Mouse (Mus musculus) embryo, embryonic 10.5 days (tissue): ENCODE data around the gene Zzz3.
A peak's percentile ranks its signal among the peaks of the same experiment; 100 is the strongest.
"Not testable (repeated sequence)": the region's sequence is repeated elsewhere in the genome, so short reads cannot be mapped to it uniquely, and the experiment has no call there.

Experiments
- DNase-seq: peaks from one replicate; pipeline ENCODE4 v3.0.0-alpha.2; 2015; ENCODE audit warnings: low spot score

Gene Zzz3

GRCm38 (mm10) chr3:152401964-152402670, 6.8 kb downstream of the Zzz3 start:
- peak; percentile 54 for DNase-seq

DNA sequence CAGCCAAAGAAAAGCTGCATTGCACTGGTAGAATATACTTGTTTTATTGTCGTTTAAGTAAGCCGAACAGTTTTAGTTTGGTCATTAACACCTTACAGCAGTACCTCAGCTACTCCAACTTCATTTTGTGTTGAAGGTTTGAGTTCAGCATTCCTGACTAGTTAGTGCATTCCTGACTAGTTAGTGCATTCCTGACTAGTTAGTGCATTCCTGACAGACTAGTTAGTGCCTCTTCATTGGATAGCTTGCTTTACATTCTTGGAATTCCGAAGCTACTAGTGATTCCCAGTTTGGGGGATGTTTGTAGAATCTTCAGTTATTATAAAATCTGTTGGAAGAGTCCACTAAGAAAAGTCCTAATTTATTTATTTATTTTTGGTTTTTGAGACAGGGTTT, 7.4 kb downstream of the Zzz3 start:
- DNase-seq, result no peak

DNA sequence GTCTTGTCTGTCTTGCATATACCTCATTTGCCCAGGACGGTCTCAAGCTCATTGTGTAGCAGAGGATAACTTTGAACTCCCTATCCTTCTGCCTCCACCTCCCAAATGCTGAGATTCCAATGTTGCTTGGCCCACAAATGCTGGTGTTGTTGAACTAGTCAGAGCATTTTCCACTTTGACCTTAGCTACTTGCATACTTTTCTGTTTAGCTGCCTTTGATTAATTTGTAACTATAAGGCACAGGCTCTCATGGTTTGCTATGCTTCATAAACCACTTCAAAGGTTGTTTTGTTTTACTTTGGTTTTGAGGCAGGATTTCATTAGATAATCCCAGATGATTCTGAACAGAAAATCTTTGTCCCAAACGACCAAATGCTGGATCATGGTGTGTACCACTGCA, 8.6 kb downstream of the Zzz3 start:
- DNase-seq, result no peak

- no peak for DNase-seq
Observed at GRCm38 (mm10) chr3:152405420-152405819, 10.1 kb downstream of the Zzz3 start.

DNA sequence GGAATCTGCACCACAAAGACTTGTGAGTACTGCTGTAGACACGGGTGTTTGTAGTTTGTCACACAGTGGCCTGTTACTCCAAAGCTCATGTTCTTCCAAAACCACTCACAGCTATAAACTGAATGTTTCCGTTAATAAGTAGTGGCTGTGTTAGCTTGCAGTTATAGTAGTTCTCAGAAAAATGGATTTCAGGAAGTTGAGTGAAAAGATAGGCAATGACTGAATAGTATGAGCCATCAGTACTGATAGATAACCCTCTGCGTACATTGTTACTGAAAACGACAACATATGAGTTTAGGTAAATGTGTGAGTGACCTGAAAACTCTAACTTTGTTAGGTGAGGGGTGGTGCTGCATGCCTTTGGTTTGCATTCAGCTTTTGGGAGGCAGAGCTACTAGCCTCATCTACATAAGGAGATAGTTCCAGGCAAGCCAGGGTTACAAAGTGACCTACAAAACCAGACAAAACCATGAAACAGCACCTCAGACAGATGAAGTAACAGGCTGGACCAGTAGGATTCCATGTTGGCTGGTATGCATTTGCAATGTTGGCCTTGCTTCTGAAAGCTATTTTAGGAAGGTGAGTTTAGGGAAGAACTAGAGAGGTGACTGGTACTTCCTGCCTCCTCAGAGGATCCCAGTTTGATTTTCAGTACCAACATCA, 10.8 kb downstream of the Zzz3 start:
- DNase-seq, result no peak

GRCm38 (mm10) chr3:152410980-152411551, 15.8 kb downstream of the Zzz3 start:
- DNase-seq, result no peak

GRCm38 (mm10) chr3:152412362-152412761, 17.1 kb downstream of the Zzz3 start:
- DNase-seq, result no peak

DNA sequence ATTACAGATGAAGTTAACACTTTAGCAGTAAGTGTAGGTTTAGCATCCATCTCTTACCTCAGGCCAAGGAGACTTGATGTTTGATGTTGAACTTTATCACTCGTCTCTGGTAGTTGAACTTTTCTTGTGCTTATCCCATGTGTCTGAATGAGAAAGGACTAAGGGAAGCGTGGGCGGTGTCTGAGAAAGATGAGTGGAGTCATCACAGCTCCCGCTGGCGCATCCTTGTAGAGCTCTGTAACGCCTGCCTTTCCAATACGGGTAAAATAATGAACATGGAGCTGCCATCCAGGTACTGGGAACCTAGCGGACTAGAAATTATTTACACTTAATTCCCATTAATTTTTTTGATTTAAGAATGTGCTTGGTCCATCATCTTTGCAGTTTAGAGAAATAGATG, 33.7 kb downstream of the Zzz3 start:
- no peak for DNase-seq

GRCm38 (mm10) chr3:152432677-152433076, 37.4 kb downstream of the Zzz3 start:
- no peak for DNase-seq

- no peak for DNase-seq
Observed at GRCm38 (mm10) chr3:152435590-152435989, 40.3 kb downstream of the Zzz3 start.

DNA sequence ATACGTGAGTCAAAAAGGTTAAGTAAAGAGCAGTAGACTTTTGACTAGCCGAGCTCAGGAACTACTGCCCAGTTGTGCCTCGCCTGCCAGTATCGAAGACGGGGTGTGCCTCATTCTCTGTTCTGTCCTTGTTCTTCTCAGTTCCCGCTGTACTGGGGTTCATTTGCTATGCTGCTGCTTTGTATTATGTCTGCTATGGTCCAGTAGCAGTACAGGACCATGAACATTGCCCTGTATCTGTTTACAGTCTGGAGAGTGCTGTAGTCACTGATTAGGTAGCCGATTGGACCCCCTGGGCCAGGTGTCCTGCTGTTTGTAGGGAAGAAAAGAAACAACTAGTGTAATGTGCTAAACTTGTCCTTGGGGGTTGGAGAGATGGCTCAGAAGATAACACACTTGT, 42.8 kb downstream of the Zzz3 start:
- DNase-seq, result no peak

- DNase-seq, result no peak
Observed at GRCm38 (mm10) chr3:152442795-152443194, 47.5 kb downstream of the Zzz3 start.

GRCm38 (mm10) chr3:152444114-152444513, 48.8 kb downstream of the Zzz3 start:
- DNase-seq, result no peak

GRCm38 (mm10) chr3:152446966-152447365, 51.7 kb downstream of the Zzz3 start:
- no peak for DNase-seq

DNA sequence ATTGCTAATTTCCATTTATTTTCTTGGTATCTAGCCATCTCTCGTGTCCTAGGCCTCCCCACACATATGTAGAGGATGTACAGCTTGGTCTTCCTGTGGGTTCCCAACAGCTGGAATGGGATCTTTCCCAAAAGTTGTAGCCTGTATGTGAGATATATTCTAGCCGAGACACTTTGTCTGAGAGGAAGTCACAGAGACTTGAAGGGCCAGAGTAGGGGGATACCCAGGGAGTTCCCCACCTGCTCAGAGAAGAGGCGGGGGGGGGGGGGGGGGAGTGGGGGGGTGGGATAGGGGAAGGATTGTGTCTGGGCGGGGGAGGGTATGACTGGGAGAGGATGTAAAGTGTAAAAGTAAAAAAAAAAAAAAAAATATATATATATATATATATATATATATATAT, 57.9 kb downstream of the Zzz3 start:
- no peak for DNase-seq

GRCm38 (mm10) chr3:152457308-152458035, 62.2 kb downstream of the Zzz3 start:
- DNase-seq, result no peak

- not testable (repeated sequence) for DNase-seq
Observed at GRCm38 (mm10) chr3:152458875-152459274, 63.6 kb downstream of the Zzz3 start.

DNA sequence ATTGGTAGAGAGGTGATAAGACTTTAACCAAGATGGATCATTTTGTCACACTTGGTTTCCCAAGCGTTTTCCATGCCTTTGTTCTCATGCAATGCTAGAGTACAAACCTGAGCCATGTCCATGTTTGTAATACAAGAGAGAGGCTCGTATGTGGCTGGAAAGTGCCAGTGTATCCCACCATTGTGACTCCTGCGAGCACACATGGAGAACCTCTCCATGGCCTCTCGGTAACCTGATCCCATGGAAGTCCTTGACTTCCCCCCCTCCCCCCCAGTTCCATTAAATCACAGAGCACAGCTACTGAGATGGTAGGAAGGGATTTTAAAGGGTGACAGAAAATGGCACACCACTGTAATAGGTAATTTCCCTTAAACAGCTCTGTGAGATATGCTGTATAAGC, 65.5 kb downstream of the Zzz3 start:
- peak; percentile 36 for DNase-seq

GRCm38 (mm10) chr3:152462038-152462547, 66.8 kb downstream of the Zzz3 start:
- DNase-seq, result no peak

GRCm38 (mm10) chr3:152462900-152463299, 67.6 kb downstream of the Zzz3 start:
- DNase-seq, result no peak

DNA sequence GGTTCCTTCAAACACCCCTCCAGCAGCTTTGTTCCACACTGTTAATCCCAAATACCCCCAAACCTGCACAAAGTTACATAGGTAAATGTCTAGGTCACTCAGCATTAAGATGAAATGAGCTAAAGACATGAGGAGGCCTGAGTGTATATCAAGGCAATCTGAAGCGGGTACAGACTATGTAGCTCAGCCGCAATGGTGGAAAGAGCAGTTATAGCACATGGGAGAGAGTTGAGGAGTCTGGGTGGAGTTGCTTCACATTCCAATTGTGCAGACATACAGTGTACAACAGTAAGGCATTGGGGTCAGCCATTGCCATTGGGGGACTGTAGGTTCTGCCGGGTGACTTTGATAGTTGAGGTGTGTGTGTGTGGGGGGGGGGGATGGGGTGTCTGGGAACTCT, 69.2 kb downstream of the Zzz3 start:
- DNase-seq, result no peak

DNA sequence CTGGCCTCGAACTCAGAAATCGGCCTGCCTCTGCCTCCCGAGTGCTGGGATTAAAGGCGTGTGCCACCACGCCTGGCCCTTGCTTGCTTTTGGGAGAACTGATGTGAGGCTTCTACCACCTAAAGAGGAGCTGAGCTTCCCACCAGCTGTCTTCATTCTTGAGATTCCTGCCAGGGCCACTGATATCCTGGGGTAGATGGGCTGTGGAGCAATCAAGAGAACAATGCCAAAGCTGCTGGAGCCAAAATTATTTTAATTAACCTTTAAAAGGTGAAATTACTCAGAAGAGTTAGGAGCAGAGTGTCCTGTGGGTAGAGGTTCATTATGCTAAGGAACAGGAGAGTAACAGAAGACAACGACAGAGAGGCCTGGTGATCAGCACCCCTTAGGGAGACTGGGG, 70.1 kb downstream of the Zzz3 start:
- DNase-seq, result no peak

- no peak for DNase-seq
Observed at GRCm38 (mm10) chr3:152466849-152467248, 71.6 kb downstream of the Zzz3 start.
